ENCODE assay signal across 23 mouse cellular contexts in the genomic region with DNA sequence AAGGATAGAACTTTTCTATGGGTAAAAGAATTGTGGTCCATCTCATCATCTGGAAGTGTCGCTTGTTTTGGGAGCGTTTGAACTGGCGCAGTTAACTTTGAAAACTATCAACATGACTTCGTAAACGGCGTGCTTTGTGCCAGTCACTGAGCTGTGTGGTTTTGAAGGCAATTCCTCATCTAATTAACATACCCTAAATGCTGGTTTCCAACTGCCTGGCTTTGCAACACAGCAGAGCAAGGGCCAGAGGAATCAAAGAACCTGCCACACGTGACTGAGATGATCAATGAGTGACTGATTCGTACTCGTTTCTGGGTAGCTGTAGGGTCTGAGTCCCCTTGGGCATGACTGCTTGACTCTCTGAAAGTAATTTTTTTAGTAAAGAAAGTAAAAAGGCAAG.
DNase-seq lines count a peak whose midpoint lies in the region; ATAC-seq and TF ChIP-seq lines count a peak whose summit lies in the region.
"Had no signal": no experiment of that assay in that cellular context is flagged by ENCODE, and none has a peak within 500 bp of the region (broad histone marks: within the 10 kb centered on the region; RNA-seq: fewer than 3 reads in every experiment).

No protein-coding gene starts in this region.

- no peak overlapping the region for H3K4me3 ChIP-seq in forebrain, embryonic 11.5 days (ENCODE audit: low read depth, low read length)
- H3K4me3 ChIP-seq in forebrain, embryonic 15.5 days, result no peak overlapping the region
- no peak overlapping the region for H3K4me3 ChIP-seq in midbrain, embryonic 14.5 days (replicated peaks; ENCODE audit: low read depth, low read length)
- no peak overlapping the region for H3K4me3 ChIP-seq in midbrain, embryonic 13.5 days (replicated peaks)
- no peak overlapping the region for H3K4me3 ChIP-seq in myocyte
- H3K4me3 ChIP-seq: forebrain, embryonic 13.5 days; hindbrain, embryonic 15.5 days; megakaryocyte, embryonic 14.5 days; stomach, embryonic 15.5 days had no signal

- TF ChIP-seq POLR2A in myocyte (IDR thresholded peaks at IDR 0.05; ENCODE audit: insufficient read length, low read depth), result no peak

- ATAC-seq in forebrain, embryonic 11.5 days (replicated peaks; ENCODE audit: low FRiP score), result 0 out of 2 replicates have a peak, but pooled peaks have one; percentile 35
- no peak for ATAC-seq in forebrain, embryonic 15.5 days (replicated peaks)
- no peak for ATAC-seq in midbrain, embryonic 14.5 days (ENCODE audit: low FRiP score, low TSS enrichment)
- no peak for ATAC-seq in midbrain, embryonic 13.5 days
- ATAC-seq: activated CD4-positive, CD25-positive, alpha-beta regulatory T cell, adult 4 months; forebrain, embryonic 13.5 days; intestine, postnatal 0 days; liver, postnatal 0 days had no signal

- 70% methylated on average over 9 of the region's 9 CpGs for WGBS in forebrain, embryonic 11.5 days
- 46% methylated on average over 9 of the region's 9 CpGs for WGBS in forebrain, embryonic 15.5 days
- WGBS in midbrain, embryonic 14.5 days, result 59% methylated on average over 9 of the region's 9 CpGs
- WGBS in midbrain, embryonic 13.5 days, result 55% methylated on average over 9 of the region's 9 CpGs

- no peak overlapping the region for H3K27ac ChIP-seq in forebrain, embryonic 11.5 days (ENCODE audit: low read depth, low read length)
- H3K27ac ChIP-seq in forebrain, embryonic 15.5 days (replicated peaks), result no peak overlapping the region
- H3K27ac ChIP-seq in midbrain, embryonic 14.5 days (replicated peaks; ENCODE audit: low read depth, low read length), result no peak overlapping the region
- no peak overlapping the region for H3K27ac ChIP-seq in midbrain, embryonic 13.5 days
- H3K27ac ChIP-seq: forebrain, embryonic 13.5 days; kidney, postnatal 0 days; stomach, embryonic 15.5 days had no signal

- no peaks in the 10 kb centered on the region for H3K79me2 ChIP-seq in myocyte (ENCODE audit: control insufficient read depth, insufficient read depth)

- H3K4me1 ChIP-seq in forebrain, embryonic 11.5 days (replicated peaks; ENCODE audit: control insufficient read depth, insufficient read depth, low read length), result peaks cover 3% of the 10 kb centered on the region; the same call in 1 of the 2 replicates
- no peaks in the 10 kb centered on the region for H3K4me1 ChIP-seq in forebrain, embryonic 15.5 days
- H3K4me1 ChIP-seq in midbrain, embryonic 14.5 days (ENCODE audit: control insufficient read depth, insufficient read depth, low read length), result 0 out of 2 replicates have a peak, but pooled peaks cover 13% of the 10 kb centered on the region
- H3K4me1 ChIP-seq in midbrain, embryonic 13.5 days (replicated peaks), result peaks cover 7% of the 10 kb centered on the region; the same call in 1 of the 2 replicates
- H3K4me1 ChIP-seq: stomach, embryonic 15.5 days had no signal

- H3K36me3 ChIP-seq in forebrain, embryonic 11.5 days (ENCODE audit: control insufficient read depth, insufficient read depth, low read length), result no peaks in the 10 kb centered on the region
- H3K36me3 ChIP-seq in forebrain, embryonic 15.5 days, result no peaks in the 10 kb centered on the region
- no peaks in the 10 kb centered on the region for H3K36me3 ChIP-seq in midbrain, embryonic 14.5 days (ENCODE audit: control insufficient read depth, insufficient read depth, low read length)
- H3K36me3 ChIP-seq in midbrain, embryonic 13.5 days, result no peaks in the 10 kb centered on the region
- no peaks in the 10 kb centered on the region for H3K36me3 ChIP-seq in myocyte (ENCODE audit: control insufficient read depth, insufficient read depth)
- H3K36me3 ChIP-seq: hindbrain, embryonic 15.5 days; stomach, embryonic 15.5 days had no signal

- H3K4me2 ChIP-seq in forebrain, embryonic 11.5 days (ENCODE audit: low read depth, low read length, severe bottlenecking), result no peak overlapping the region
- H3K4me2 ChIP-seq in forebrain, embryonic 15.5 days (replicated peaks), result no peak overlapping the region
- no peak overlapping the region for H3K4me2 ChIP-seq in midbrain, embryonic 14.5 days (ENCODE audit: low read length)
- H3K4me2 ChIP-seq in midbrain, embryonic 13.5 days (replicated peaks), result no peak overlapping the region
- peak overlapping the region; percentile 41 for H3K4me2 ChIP-seq in myocyte (ENCODE audit: low read depth)
- H3K4me2 ChIP-seq: forebrain, embryonic 13.5 days; hindbrain, embryonic 15.5 days; stomach, embryonic 15.5 days had no signal

- no peaks in the 10 kb centered on the region for H3K27me3 ChIP-seq in forebrain, embryonic 11.5 days (ENCODE audit: control insufficient read depth, insufficient read depth, low read length)
- no peaks in the 10 kb centered on the region for H3K27me3 ChIP-seq in forebrain, embryonic 15.5 days
- H3K27me3 ChIP-seq in midbrain, embryonic 14.5 days (ENCODE audit: control insufficient read depth, insufficient read depth, low read length), result no peaks in the 10 kb centered on the region
- H3K27me3 ChIP-seq in midbrain, embryonic 13.5 days, result no peaks in the 10 kb centered on the region
- no peaks in the 10 kb centered on the region for H3K27me3 ChIP-seq in myocyte (ENCODE audit: control insufficient read depth, insufficient read depth, insufficient read length)
- H3K27me3 ChIP-seq: CH12.LX; forebrain, embryonic 13.5 days; hindbrain, embryonic 15.5 days; megakaryocyte, embryonic 14.5 days; stomach, embryonic 15.5 days had no signal

- DNase-seq in forebrain, embryonic 11.5 days (ENCODE audit: low spot score), result no peak
- peak; percentile 17 for DNase-seq in midbrain, embryonic 14.5 days
- peak; percentile 19 for DNase-seq in ZHBTc4 (ENCODE audit: low read depth, low spot score)
- DNase-seq in layer of hippocampus, postnatal 14 days (ENCODE audit: low spot score in 2 of 2), result no peak
- DNase-seq in yolk sac, embryonic 10.5 days (ENCODE audit: low spot score), result no peak
- DNase-seq: left cerebral cortex, postnatal 4 days; liver; liver, postnatal 0 days; lung, postnatal 10 days; right cerebral cortex, postnatal 25 days; thymus, adult 18-20 months; thymus, postnatal 4 days had no signal

- H3ac ChIP-seq in myocyte (ENCODE audit: control insufficient read depth, insufficient read length), result no peak overlapping the region

- H3K9me3 ChIP-seq in forebrain, embryonic 11.5 days (ENCODE audit: control insufficient read depth, low read length), result no peaks in the 10 kb centered on the region
- H3K9me3 ChIP-seq in forebrain, embryonic 15.5 days, result no peaks in the 10 kb centered on the region
- H3K9me3 ChIP-seq in midbrain, embryonic 14.5 days (ENCODE audit: control insufficient read depth, low read length), result no peaks in the 10 kb centered on the region
- H3K9me3 ChIP-seq in midbrain, embryonic 13.5 days, result no peaks in the 10 kb centered on the region
- H3K9me3 ChIP-seq: forebrain, embryonic 13.5 days; hindbrain, embryonic 15.5 days; stomach, embryonic 15.5 days had no signal

- H3K9ac ChIP-seq in forebrain, embryonic 11.5 days (ENCODE audit: low read length), result no peak overlapping the region
- no peak overlapping the region for H3K9ac ChIP-seq in forebrain, embryonic 15.5 days (replicated peaks)
- no peak overlapping the region for H3K9ac ChIP-seq in midbrain, embryonic 14.5 days (replicated peaks; ENCODE audit: low read length)
- H3K9ac ChIP-seq in midbrain, embryonic 13.5 days (replicated peaks), result no peak overlapping the region
- H3K9ac ChIP-seq: forebrain, embryonic 13.5 days; hindbrain, embryonic 15.5 days; liver, postnatal 0 days; stomach, embryonic 15.5 days had no signal

TF ChIP-seq in myocyte, 11 proteins besides CTCF, POLR2A, EP300 and RAD21:
- no peak for TF ChIP-seq REST (IDR thresholded peaks at IDR 0.05; ENCODE audit: insufficient read depth, insufficient read length)
- TF ChIP-seq TCF3 (IDR thresholded peaks at IDR 0.05; ENCODE audit: insufficient read length, low read depth), result no peak
- no peak for TF ChIP-seq SRF (IDR thresholded peaks at IDR 0.05; ENCODE audit: control insufficient read depth, insufficient read length, low read depth)
- no peak for TF ChIP-seq USF1 (IDR thresholded peaks at IDR 0.05; ENCODE audit: low read depth)
- TF ChIP-seq MYOG (IDR thresholded peaks at IDR 0.05; ENCODE audit: control insufficient read depth in 1 of 3, insufficient read depth in 1 of 3, insufficient read length in 2 of 3, low read depth in 2 of 3), result no peak
- TF ChIP-seq TCF12 (IDR thresholded peaks at IDR 0.05; ENCODE audit: insufficient read depth, poor library complexity, severe bottlenecking), result no peak
- TF ChIP-seq MYOD1 (IDR thresholded peaks at IDR 0.05; ENCODE audit: control insufficient read depth in 1 of 3, insufficient read length in 2 of 3, low read depth in 2 of 3), result no peak
- TF ChIP-seq MAX (IDR thresholded peaks at IDR 0.05; ENCODE audit: low read depth), result no peak
- no peak for TF ChIP-seq POLR2AphosphoS2 (IDR thresholded peaks at IDR 0.05; ENCODE audit: insufficient read length, low read depth)

Comparison
In these comparisons a context has a peak if more than half of its experiments do, and no peak if none do; other contexts are left out.
1. DNase-seq: peak in midbrain, embryonic 14.5 days (single experiment) and ZHBTc4 (single experiment); none in forebrain, embryonic 11.5 days (single experiment), layer of hippocampus, postnatal 14 days (0 of 2) and yolk sac, embryonic 10.5 days (single experiment).